Mouse (Mus musculus): Measurements from ENCODE around the gene Hsf5. TPM values are rescaled to one million over a fixed set of nuclear protein-coding genes. Genes with fewer than 3 reads are reported as not detected.

The Hsf5 gene
- polyA plus RNA-seq, 1 experiment from 2014 or later, result 0.15 TPM

- ATAC-seq (ENCODE audit: borderline replicate concordance, extremely low read depth, low FRiP score, low TSS enrichment), result no peak
- Histone ChIP-seq H3K9ac (no peak overlapping the region), H3K36me3 (no peaks in the 10 kb centered on the region), H3K4me1 (0 out of 2 replicates have a peak, but pooled peaks cover 12% of the 10 kb centered on the region), H3K4me3 (no peak overlapping the region), H3K27me3 (no peaks in the 10 kb centered on the region), H3K9me3 (no peaks in the 10 kb centered on the region), H3K27ac (0 out of 2 replicates have a peak overlapping the region, but pooled peaks have one; percentile 15), H3K4me2 (no peak overlapping the region)
- WGBS, result 66% methylated on average over 7 of the region's 7 CpGs
Measured at GRCm38 (mm10) chr11:87678976-87679375, 62.0 kb downstream of the Hsf5 start.

- no peak overlapping the region for H3K9ac ChIP-seq
- H3K4me3 ChIP-seq, result no peak overlapping the region
- no peak for ATAC-seq (ENCODE audit: borderline replicate concordance, extremely low read depth, low FRiP score, low TSS enrichment)
- H3K9me3 ChIP-seq, result no peaks in the 10 kb centered on the region
- WGBS, result 73% methylated on average over 9 of the region's 9 CpGs
- H3K27me3 ChIP-seq, result no peaks in the 10 kb centered on the region
- H3K27ac ChIP-seq, result no peak overlapping the region
- no peak overlapping the region for H3K4me2 ChIP-seq
- H3K36me3 ChIP-seq, result no peaks in the 10 kb centered on the region
- peaks cover 15% of the 10 kb centered on the region; the same call in 1 of the 2 replicates for H3K4me1 ChIP-seq
Measured at GRCm38 (mm10) chr11:87680786-87681185, 63.8 kb downstream of the Hsf5 start.

GRCm38 (mm10) chr11:87682096-87682495 lies 65.1 kb downstream of the Hsf5 start:
- Histone ChIP-seq H3K36me3 (no peaks in the 10 kb centered on the region), H3K27me3 (no peaks in the 10 kb centered on the region), H3K27ac (0 out of 2 replicates have a peak overlapping the region, but pooled peaks have one; percentile 13), H3K4me2 (no peak overlapping the region), H3K4me1 (peaks cover 23% of the 10 kb centered on the region; the same call in 1 of the 2 replicates), H3K9me3 (no peaks in the 10 kb centered on the region), H3K9ac (no peak overlapping the region), H3K4me3 (no peak overlapping the region)
- WGBS, result 74% methylated on average over 12 of the region's 12 CpGs
- ATAC-seq (ENCODE audit: borderline replicate concordance, extremely low read depth, low FRiP score, low TSS enrichment), result no peak

- H3K4me1 ChIP-seq, result peaks cover 31% of the 10 kb centered on the region; the same call in 1 of the 2 replicates
- H3K9ac ChIP-seq, result no peak overlapping the region
- no peak overlapping the region for H3K4me3 ChIP-seq
- H3K4me2 ChIP-seq, result no peak overlapping the region
- no peaks in the 10 kb centered on the region for H3K27me3 ChIP-seq
- peak overlapping the region; percentile 70 for H3K27ac ChIP-seq
- 29% methylated on average over 13 of the region's 13 CpGs for WGBS
- H3K9me3 ChIP-seq, result no peaks in the 10 kb centered on the region
- no peak for ATAC-seq (ENCODE audit: borderline replicate concordance, extremely low read depth, low FRiP score, low TSS enrichment)
- no peaks in the 10 kb centered on the region for H3K36me3 ChIP-seq
Measured at GRCm38 (mm10) chr11:87682838-87683571, 66.0 kb downstream of the Hsf5 start.

- Histone ChIP-seq H3K27me3 (no peaks in the 10 kb centered on the region), H3K27ac (peak overlapping the region; percentile 57), H3K4me1 (peaks cover 50% of the 10 kb centered on the region), H3K9ac (no peak overlapping the region), H3K9me3 (no peaks in the 10 kb centered on the region), H3K36me3 (no peaks in the 10 kb centered on the region), H3K4me2 (no peak overlapping the region), H3K4me3 (no peak overlapping the region)
- no peak for ATAC-seq (ENCODE audit: borderline replicate concordance, extremely low read depth, low FRiP score, low TSS enrichment)
- 45% methylated on average over 7 of the region's 7 CpGs for WGBS
Measured at GRCm38 (mm10) chr11:87686407-87686806, 69.4 kb downstream of the Hsf5 start.

GRCm38 (mm10) chr11:87687246-87688225 lies 70.6 kb downstream of the Hsf5 start:
- H3K27me3 ChIP-seq, result no peaks in the 10 kb centered on the region
- no peaks in the 10 kb centered on the region for H3K9me3 ChIP-seq
- H3K4me1 ChIP-seq, result peaks cover 50% of the 10 kb centered on the region
- H3K4me3 ChIP-seq, result no peak overlapping the region
- no peak for ATAC-seq (ENCODE audit: borderline replicate concordance, extremely low read depth, low FRiP score, low TSS enrichment)
- H3K4me2 ChIP-seq, result no peak overlapping the region
- WGBS, result 42% methylated on average over 15 of the region's 15 CpGs
- H3K27ac ChIP-seq, result peak overlapping the region; percentile 94
- H3K9ac ChIP-seq, result no peak overlapping the region
- H3K36me3 ChIP-seq, result no peaks in the 10 kb centered on the region

- H3K27ac ChIP-seq, result peak overlapping the region; percentile 94
- H3K9ac ChIP-seq, result 0 out of 2 replicates have a peak overlapping the region, but pooled peaks have one; percentile 4
- H3K4me2 ChIP-seq, result peak overlapping the region; percentile 31; the same call in 1 of the 2 replicates
- H3K27me3 ChIP-seq, result no peaks in the 10 kb centered on the region
- H3K4me1 ChIP-seq, result peaks cover 44% of the 10 kb centered on the region
- H3K4me3 ChIP-seq, result no peak overlapping the region; the same call in 1 of the 2 replicates
- 48% methylated on average over 11 of the region's 11 CpGs for WGBS
- no peak for ATAC-seq (ENCODE audit: borderline replicate concordance, extremely low read depth, low FRiP score, low TSS enrichment)
- no peaks in the 10 kb centered on the region for H3K9me3 ChIP-seq
- no peaks in the 10 kb centered on the region for H3K36me3 ChIP-seq
Measured at GRCm38 (mm10) chr11:87688478-87689203, 71.7 kb downstream of the Hsf5 start.

- no peaks in the 10 kb centered on the region for H3K36me3 ChIP-seq
- H3K27me3 ChIP-seq, result no peaks in the 10 kb centered on the region
- H3K9me3 ChIP-seq, result no peaks in the 10 kb centered on the region
- no peak overlapping the region; the same call in 1 of the 2 replicates for H3K4me3 ChIP-seq
- H3K9ac ChIP-seq, result 0 out of 2 replicates have a peak overlapping the region, but pooled peaks have one; percentile 4
- H3K27ac ChIP-seq, result peak overlapping the region; percentile 94
- 5% methylated on average over 7 of the region's 7 CpGs for WGBS
- peaks cover 44% of the 10 kb centered on the region for H3K4me1 ChIP-seq
- peak overlapping the region; percentile 40 for H3K4me2 ChIP-seq
- peak; percentile 79 for ATAC-seq (ENCODE audit: borderline replicate concordance, extremely low read depth, low FRiP score, low TSS enrichment)
Measured at GRCm38 (mm10) chr11:87689402-87689808, 72.4 kb downstream of the Hsf5 start.

- Histone ChIP-seq H3K9me3 (no peaks in the 10 kb centered on the region), H3K4me1 (peaks cover 44% of the 10 kb centered on the region), H3K4me2 (peak overlapping the region; percentile 40), H3K36me3 (no peaks in the 10 kb centered on the region), H3K27me3 (no peaks in the 10 kb centered on the region), H3K27ac (peak overlapping the region; percentile 94), H3K4me3 (no peak overlapping the region), H3K9ac (no peak overlapping the region)
- WGBS, result 20% methylated on average over 16 of the region's 16 CpGs
- ATAC-seq (ENCODE audit: borderline replicate concordance, extremely low read depth, low FRiP score, low TSS enrichment), result peak; percentile 78
Measured at GRCm38 (mm10) chr11:87690054-87690740, 73.2 kb downstream of the Hsf5 start.

GRCm38 (mm10) chr11:87697131-87697682 lies 80.2 kb downstream of the Hsf5 start:
- H3K4me3 ChIP-seq, result no peak overlapping the region
- 50% methylated on average over 14 of the region's 14 CpGs for WGBS
- H3K27me3 ChIP-seq, result no peaks in the 10 kb centered on the region
- 0 out of 2 replicates have a peak overlapping the region, but pooled peaks have one; percentile 4 for H3K4me2 ChIP-seq
- H3K36me3 ChIP-seq, result no peaks in the 10 kb centered on the region
- peaks cover 21% of the 10 kb centered on the region; the same call in 1 of the 2 replicates for H3K4me1 ChIP-seq
- 0 out of 2 replicates have a peak, but pooled peaks have one; percentile 23 for ATAC-seq (ENCODE audit: borderline replicate concordance, extremely low read depth, low FRiP score, low TSS enrichment)
- no peaks in the 10 kb centered on the region for H3K9me3 ChIP-seq
- H3K9ac ChIP-seq, result no peak overlapping the region
- peak overlapping the region; percentile 76 for H3K27ac ChIP-seq

Measured in lung, embryonic 15.5 days (tissue).